Mouse (Mus musculus): ENCODE measurements around the gene Itgb2. TPM values are rescaled to one million over a fixed set of nuclear protein-coding genes. Genes with fewer than 3 reads are reported as not detected.
A peak's percentile ranks its signal among the peaks of the same experiment; 100 is the strongest.

The Itgb2 gene
- total RNA-seq (2017) = 51.2 and 56.5 TPM in 2 replicates

- peak; percentile 78 to 85 for ATAC-seq (replicated peaks in 1 of 2; ENCODE audit: insufficient read depth in 1 of 2, low FRiP score in 2 of 2, low TSS enrichment in 1 of 2, low read depth in 1 of 2, poor library complexity in 2 of 2, severe bottlenecking in 2 of 2)
Measured at GRCm38 (mm10) chr10:77530140-77530539, at the start of gene Itgb2. Gene Itgb2 (plus strand): TSS chr10:77530252.

GRCm38 (mm10) chr10:77481814-77482213 is 48.2 kb upstream of the Itgb2 start:
- no peak for ATAC-seq (replicated peaks in 1 of 2; ENCODE audit: insufficient read depth in 1 of 2, low FRiP score in 2 of 2, low TSS enrichment in 1 of 2, low read depth in 1 of 2, poor library complexity in 2 of 2, severe bottlenecking in 2 of 2)

- peak in 1 of 2 experiments; percentile 49; a peak in 3 of 4 replicates for ATAC-seq (replicated peaks in 1 of 2; ENCODE audit: insufficient read depth in 1 of 2, low FRiP score in 2 of 2, low TSS enrichment in 1 of 2, low read depth in 1 of 2, poor library complexity in 2 of 2, severe bottlenecking in 2 of 2)
Measured at GRCm38 (mm10) chr10:77484205-77484935, 45.7 kb upstream of the Itgb2 start.

GRCm38 (mm10) chr10:77485786-77486185 is 44.3 kb upstream of the Itgb2 start:
- no peak for ATAC-seq (replicated peaks in 1 of 2; ENCODE audit: insufficient read depth in 1 of 2, low FRiP score in 2 of 2, low TSS enrichment in 1 of 2, low read depth in 1 of 2, poor library complexity in 2 of 2, severe bottlenecking in 2 of 2)

- ATAC-seq (replicated peaks in 1 of 2; ENCODE audit: insufficient read depth in 1 of 2, low FRiP score in 2 of 2, low TSS enrichment in 1 of 2, low read depth in 1 of 2, poor library complexity in 2 of 2, severe bottlenecking in 2 of 2) = no peak
Measured at GRCm38 (mm10) chr10:77488168-77488567, 41.9 kb upstream of the Itgb2 start.

- no peak for ATAC-seq (replicated peaks in 1 of 2; ENCODE audit: insufficient read depth in 1 of 2, low FRiP score in 2 of 2, low TSS enrichment in 1 of 2, low read depth in 1 of 2, poor library complexity in 2 of 2, severe bottlenecking in 2 of 2)
Measured at GRCm38 (mm10) chr10:77491585-77491984, 38.5 kb upstream of the Itgb2 start.

- no peak for ATAC-seq (replicated peaks in 1 of 2; ENCODE audit: insufficient read depth in 1 of 2, low FRiP score in 2 of 2, low TSS enrichment in 1 of 2, low read depth in 1 of 2, poor library complexity in 2 of 2, severe bottlenecking in 2 of 2)
Measured at GRCm38 (mm10) chr10:77492885-77493284, 37.2 kb upstream of the Itgb2 start.

GRCm38 (mm10) chr10:77497185-77497584 is 32.9 kb upstream of the Itgb2 start:
- no peak for ATAC-seq (replicated peaks in 1 of 2; ENCODE audit: insufficient read depth in 1 of 2, low FRiP score in 2 of 2, low TSS enrichment in 1 of 2, low read depth in 1 of 2, poor library complexity in 2 of 2, severe bottlenecking in 2 of 2)

- no peak for ATAC-seq (replicated peaks in 1 of 2; ENCODE audit: insufficient read depth in 1 of 2, low FRiP score in 2 of 2, low TSS enrichment in 1 of 2, low read depth in 1 of 2, poor library complexity in 2 of 2, severe bottlenecking in 2 of 2)
Measured at GRCm38 (mm10) chr10:77498254-77498653, 31.8 kb upstream of the Itgb2 start.

GRCm38 (mm10) chr10:77500636-77501035 is 29.4 kb upstream of the Itgb2 start:
- ATAC-seq (replicated peaks in 1 of 2; ENCODE audit: insufficient read depth in 1 of 2, low FRiP score in 2 of 2, low TSS enrichment in 1 of 2, low read depth in 1 of 2, poor library complexity in 2 of 2, severe bottlenecking in 2 of 2) = no peak

- ATAC-seq (replicated peaks in 1 of 2; ENCODE audit: insufficient read depth in 1 of 2, low FRiP score in 2 of 2, low TSS enrichment in 1 of 2, low read depth in 1 of 2, poor library complexity in 2 of 2, severe bottlenecking in 2 of 2) = no peak
Measured at GRCm38 (mm10) chr10:77502967-77503922, 26.8 kb upstream of the Itgb2 start.

GRCm38 (mm10) chr10:77504143-77504542 is 25.9 kb upstream of the Itgb2 start:
- ATAC-seq (replicated peaks in 1 of 2; ENCODE audit: insufficient read depth in 1 of 2, low FRiP score in 2 of 2, low TSS enrichment in 1 of 2, low read depth in 1 of 2, poor library complexity in 2 of 2, severe bottlenecking in 2 of 2) = no peak

GRCm38 (mm10) chr10:77506526-77506925 is 23.5 kb upstream of the Itgb2 start:
- no peak for ATAC-seq (replicated peaks in 1 of 2; ENCODE audit: insufficient read depth in 1 of 2, low FRiP score in 2 of 2, low TSS enrichment in 1 of 2, low read depth in 1 of 2, poor library complexity in 2 of 2, severe bottlenecking in 2 of 2)

GRCm38 (mm10) chr10:77506961-77507577 is 23.0 kb upstream of the Itgb2 start:
- ATAC-seq (replicated peaks in 1 of 2; ENCODE audit: insufficient read depth in 1 of 2, low FRiP score in 2 of 2, low TSS enrichment in 1 of 2, low read depth in 1 of 2, poor library complexity in 2 of 2, severe bottlenecking in 2 of 2) = no peak

GRCm38 (mm10) chr10:77507779-77508178 is 22.3 kb upstream of the Itgb2 start:
- ATAC-seq (replicated peaks in 1 of 2; ENCODE audit: insufficient read depth in 1 of 2, low FRiP score in 2 of 2, low TSS enrichment in 1 of 2, low read depth in 1 of 2, poor library complexity in 2 of 2, severe bottlenecking in 2 of 2) = no peak

GRCm38 (mm10) chr10:77508744-77509143 is 21.3 kb upstream of the Itgb2 start:
- ATAC-seq (replicated peaks in 1 of 2; ENCODE audit: insufficient read depth in 1 of 2, low FRiP score in 2 of 2, low TSS enrichment in 1 of 2, low read depth in 1 of 2, poor library complexity in 2 of 2, severe bottlenecking in 2 of 2) = no peak

- ATAC-seq (replicated peaks in 1 of 2; ENCODE audit: insufficient read depth in 1 of 2, low FRiP score in 2 of 2, low TSS enrichment in 1 of 2, low read depth in 1 of 2, poor library complexity in 2 of 2, severe bottlenecking in 2 of 2) = peak; percentile 84 to 88
Measured at GRCm38 (mm10) chr10:77509403-77510187, 20.5 kb upstream of the Itgb2 start.
